Mouse (Mus musculus): ENCODE data around the gene Cd52. TPM values are rescaled to one million over a fixed set of nuclear protein-coding genes. Genes with fewer than 3 reads are reported as not detected.

Cd52 gene
- total RNA-seq, 4 experiments from 2014 or later: 1.6 to 4.8 (median 2.7) TPM

DNA sequence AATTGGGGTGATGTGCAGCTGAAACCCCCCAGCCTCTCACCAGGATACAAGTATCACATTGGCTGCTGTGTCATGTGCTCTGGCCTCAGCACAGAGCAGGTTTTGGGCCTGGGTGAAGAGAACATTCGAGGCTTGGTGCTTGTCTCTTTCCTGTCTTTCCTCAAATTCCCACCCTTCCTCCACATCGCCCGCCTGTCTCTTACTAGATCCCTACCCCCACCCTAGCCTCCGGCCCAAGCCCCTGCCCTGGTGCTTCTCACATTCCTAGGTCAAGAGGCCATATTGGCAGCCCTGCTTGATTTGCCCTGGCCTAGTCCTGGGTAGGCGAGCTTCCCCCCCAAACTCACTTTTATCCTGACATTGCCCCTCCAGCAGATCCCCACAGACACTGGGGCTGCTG is 24.2 kb upstream of the Cd52 start:
- DNase-seq (ENCODE audit: low spot score): no peak

DNA sequence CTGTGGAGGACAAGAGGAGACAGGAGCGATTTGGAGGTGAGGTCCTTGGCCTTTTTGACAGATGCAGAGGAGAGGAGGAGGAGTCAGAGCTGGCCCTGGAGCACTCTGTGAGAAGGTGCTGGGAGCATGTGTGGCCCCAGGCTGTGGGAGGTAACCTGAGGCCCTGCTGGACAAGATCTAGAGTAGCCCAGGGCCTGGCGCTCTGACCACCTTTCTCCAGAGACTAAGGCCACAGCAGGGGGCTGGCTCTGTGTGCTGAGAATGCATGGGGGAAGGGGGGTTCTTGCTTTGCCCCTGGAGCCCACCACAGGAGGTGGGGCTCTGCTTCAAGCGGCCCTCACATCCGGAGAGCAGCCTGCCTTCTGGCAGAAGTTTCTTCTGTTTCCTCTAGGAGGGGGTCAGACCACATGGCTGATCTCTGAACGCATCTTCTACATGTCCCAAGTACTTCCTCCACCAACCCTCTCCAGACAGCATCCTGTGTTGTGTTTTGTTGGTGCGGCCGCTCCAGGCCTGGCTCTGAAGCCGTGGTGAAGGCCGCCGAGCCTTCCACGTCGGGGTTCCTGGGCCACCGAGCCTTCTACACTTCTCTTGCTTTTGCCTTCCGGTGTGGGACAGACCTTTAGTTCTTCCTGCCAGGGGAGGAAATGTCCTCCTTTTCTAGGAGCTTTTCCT is 23.4 kb upstream of the Cd52 start:
- DNase-seq (ENCODE audit: low spot score): no peak

DNA sequence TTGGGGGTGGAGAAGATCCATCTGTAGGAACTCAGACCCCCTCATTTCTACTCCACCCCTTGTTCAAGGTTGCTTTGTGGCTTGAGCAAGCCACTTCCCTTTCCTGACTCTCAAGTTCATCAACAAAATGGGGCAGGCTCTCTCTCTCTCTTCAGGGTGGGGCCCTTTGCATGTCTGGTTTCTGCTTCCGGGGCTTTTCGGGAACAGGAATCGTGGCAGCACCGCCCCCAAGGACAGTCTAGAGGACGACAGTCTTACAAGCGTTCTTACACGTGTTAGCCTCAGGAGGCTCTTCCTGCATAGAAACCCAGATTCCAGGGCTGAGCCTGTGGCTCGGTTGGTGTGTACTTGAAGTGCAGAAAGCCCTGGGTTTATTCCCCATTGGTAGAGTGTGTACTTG is 22.1 kb upstream of the Cd52 start:
- no peak for DNase-seq (ENCODE audit: low spot score)

DNA sequence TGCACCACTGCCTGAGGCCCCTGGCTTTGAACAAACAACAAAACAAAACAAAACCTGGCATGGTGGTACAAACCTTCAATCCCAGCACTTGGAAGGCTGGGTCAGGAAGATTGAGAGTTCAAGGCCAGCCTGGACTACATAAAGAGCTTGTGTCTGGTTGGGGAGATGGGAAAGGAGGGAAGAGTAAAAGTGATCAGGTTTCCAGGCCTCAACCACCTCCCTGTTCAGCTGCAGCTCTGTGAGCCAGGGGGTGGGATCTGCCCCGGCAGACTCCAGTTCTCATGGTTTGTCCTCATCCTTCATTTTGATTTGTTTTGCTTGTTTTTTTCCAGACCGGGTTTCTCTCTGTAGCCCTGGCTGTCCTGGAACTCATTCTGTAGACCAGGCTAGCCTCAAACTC is 21.6 kb upstream of the Cd52 start:
- no peak for DNase-seq (ENCODE audit: low spot score)

DNA sequence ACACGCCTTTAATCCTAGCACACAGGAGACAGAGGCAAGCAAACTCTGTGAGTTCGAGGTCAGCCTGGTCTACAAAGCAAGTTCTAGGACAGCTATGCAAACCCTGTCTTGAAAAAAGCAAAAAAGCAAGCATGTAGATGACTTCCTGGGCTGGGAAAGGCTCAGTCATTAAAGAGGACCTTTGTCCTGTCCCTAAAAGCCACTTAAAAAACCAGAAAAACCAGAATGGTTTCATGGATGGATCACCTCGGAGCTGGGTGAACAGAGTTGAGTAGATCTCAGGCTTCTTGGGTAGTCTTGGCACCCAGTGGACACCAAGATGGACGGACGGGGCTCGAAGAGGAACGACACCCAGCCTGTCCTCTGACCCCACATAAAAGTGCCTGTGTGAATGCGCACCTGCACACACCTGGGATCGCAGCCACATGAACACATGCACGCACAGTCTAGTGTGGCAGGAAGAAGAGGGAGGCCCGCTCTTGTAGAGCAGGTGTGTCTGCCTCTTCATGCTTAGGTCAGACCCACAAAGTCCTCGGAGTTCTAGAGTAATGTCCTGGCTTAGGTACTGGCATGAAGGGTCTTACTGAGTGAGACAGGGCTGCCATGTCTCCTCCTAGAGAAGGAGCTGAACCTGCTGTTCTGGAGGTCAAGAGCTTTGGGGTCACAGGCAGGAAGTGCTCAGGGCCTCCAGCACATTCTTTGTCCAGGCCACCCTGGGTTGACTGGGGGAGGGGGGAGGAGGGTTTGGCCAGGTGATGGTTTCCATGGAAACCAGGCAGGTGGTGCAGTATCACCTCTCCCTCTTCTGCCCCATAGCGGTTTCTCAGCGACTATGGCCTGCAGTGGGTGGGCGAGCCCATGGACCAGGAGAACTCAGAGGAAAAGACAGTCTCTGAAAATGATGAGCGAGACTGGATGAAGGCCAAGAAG is 20.6 kb upstream of the Cd52 start:
- no peak for DNase-seq (ENCODE audit: low spot score)

DNA sequence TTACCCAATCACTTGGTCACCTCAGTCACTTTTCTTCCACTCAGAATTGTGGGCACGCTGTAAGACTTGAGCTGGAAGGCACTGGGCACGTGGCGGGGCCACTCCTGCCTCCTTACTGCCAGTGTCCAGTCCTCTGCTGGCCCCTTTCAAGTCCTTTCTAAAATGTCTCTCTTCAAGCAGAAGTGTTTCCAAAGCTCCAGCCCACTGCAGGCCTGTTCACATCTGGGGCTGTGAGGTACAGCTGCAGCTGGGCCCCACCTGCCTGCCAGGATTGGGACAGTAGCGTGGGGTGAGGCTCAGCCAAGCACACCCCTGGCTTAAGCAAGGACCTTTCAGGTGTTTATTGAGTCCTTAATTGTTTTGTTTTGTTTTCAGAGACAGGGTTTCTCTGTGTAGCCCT is 19.2 kb upstream of the Cd52 start:
- DNase-seq (ENCODE audit: low spot score): no peak

DNA sequence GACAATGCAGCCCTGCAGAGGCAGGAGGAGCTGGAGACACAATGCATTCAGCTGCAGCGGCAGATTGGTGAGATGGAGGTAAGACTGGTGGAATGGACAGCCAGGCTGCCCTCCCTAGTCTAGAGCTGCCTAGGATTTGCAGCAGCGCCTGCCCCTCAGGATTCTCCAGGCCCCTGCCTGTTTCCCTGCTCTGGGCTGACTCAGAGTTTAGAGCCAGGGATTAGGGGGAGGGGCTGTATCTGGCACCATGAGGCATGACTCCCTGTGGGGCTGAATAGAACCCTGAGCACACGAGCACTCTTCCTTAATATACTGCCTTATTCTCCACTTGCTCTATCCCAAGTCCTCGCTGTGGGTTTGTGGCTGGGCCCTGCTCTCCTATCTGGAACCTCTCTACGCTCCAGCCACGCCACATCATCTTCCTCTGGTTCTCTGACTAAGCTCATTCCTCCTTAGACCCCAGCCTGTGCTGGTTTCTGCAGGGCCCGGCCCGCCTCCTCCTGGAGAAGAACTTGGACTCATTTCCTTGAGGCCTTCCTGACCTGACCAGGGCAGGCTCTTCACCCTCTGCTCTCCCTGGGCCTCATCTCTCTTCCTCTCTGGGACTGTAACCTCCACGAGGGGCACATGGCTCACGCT is 18.6 kb upstream of the Cd52 start:
- no peak for DNase-seq (ENCODE audit: low spot score)

GRCm38 (mm10) chr4:134112403-134112802 is 17.5 kb upstream of the Cd52 start:
- DNase-seq (ENCODE audit: low spot score): no peak

GRCm38 (mm10) chr4:134110653-134111052 is 15.8 kb upstream of the Cd52 start:
- DNase-seq (ENCODE audit: low spot score): no peak

GRCm38 (mm10) chr4:134108196-134108595 is 13.3 kb upstream of the Cd52 start:
- no peak for DNase-seq (ENCODE audit: low spot score)

- DNase-seq (ENCODE audit: low spot score): no peak
These were observed 12.8 kb upstream of the Cd52 start for GRCm38 (mm10) chr4:134107730-134108129.

- DNase-seq (ENCODE audit: low spot score): no peak
These were observed 11.2 kb upstream of the Cd52 start for GRCm38 (mm10) chr4:134106105-134106504.

DNA sequence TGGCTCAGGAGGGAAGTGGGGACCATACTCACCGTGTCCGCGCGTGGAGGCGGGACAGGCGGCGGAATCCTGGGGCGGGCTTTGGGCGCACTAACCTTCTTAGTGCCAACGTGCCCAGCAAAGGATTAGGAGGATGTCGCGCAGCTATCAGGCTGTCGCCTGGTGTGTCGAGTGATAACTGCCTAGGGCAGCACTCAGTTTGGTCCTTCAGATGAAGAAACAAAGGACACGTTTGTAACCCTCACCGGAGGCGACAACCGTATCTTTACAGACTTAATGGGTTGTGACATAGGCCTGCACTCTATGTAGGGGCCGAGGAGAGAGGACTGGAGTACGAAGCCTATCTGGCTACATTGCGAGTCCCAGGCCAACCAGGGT is 7.8 kb upstream of the Cd52 start:
- no peak for DNase-seq (ENCODE audit: low spot score)

- DNase-seq (ENCODE audit: low spot score): peak; percentile 84
These were observed 7.3 kb upstream of the Cd52 start, which contains the start of gene Ubxn11 for GRCm38 (mm10) chr4:134101979-134102741. TSS of gene Ubxn11 (plus strand) at chr4:134102570.

GRCm38 (mm10) chr4:134100245-134100644 is 5.4 kb upstream of the Cd52 start:
- DNase-seq (ENCODE audit: low spot score): no peak

DNA sequence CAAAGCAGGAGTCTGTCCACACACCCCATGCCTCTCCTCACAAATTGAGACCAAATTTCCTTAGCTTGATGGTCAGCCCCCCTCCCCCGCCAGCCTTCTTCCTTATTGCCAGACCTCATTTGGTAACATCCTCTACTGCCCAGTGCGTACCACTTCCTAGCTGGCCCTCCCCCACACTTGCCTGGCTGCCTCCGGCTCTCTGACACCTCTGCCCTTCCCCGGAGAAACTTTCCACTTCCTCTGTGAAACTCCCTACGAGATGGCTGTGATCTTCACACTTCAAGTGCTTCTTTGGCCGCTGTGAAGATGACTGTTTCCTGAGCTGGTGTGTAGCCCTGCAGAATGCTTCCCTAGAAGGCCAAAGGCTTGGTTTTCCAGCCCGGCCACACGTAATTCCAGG is 3.7 kb upstream of the Cd52 start:
- DNase-seq (ENCODE audit: low spot score): peak; percentile 31

DNA sequence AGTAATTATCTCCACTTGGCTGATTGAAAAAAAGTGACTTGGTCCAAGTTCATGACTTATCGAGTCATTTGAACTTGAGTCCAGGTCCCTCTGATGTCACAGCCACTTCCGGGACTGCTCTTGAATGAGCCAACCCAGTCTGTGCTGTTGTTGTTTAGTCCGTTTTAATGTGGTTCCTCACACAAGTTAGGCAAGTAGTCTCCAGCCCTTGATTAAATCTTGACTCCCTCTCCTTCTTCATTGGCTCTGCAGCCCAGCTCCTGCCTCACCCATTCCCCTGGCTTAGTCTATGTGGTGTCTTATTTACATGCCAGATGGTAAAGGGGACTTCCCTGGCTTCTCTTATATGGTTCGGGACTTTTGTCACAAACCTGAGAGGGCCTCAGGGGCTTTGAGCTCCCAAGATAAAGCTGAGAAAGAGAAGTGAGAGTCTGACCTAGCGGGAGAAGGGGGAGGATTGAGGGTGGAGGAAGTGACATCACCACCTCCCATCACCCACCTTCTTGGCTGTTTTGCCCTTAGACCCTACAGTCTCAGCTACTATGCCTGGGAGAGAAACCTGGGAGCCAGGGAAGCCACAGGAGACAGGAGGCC is 2.2 kb upstream of the Cd52 start:
- DNase-seq (ENCODE audit: low spot score): no peak

- no peak for DNase-seq (ENCODE audit: low spot score)
These were observed 1.2 kb upstream of the Cd52 start for GRCm38 (mm10) chr4:134096120-134096519.

DNA sequence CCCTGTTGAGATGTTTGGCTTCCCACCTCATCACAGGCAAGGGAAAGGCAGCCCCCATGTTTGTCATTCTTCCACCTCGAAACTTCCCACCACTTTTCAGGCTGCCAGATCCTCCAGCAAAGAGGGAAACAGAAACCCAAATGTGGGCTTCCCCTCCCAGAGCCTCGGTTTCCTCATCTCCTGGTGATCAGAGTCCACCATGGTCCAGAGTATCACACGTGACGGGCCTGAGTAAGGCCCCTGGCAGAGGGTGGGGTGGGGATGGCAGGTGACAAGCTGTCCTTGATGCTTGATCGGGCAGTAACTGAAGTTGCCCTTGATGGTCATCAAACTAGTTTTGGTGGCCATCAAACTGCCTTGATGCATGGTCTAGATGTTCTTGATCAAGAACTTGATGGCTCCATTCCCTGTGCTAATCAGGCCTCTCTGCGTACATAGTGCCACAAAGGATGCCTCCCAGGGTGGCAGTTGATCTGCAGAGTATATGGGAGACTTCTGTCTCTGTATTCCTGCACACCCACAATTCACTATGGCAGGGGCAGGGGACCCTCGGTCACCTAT is 798 bp downstream of the Cd52 start:
- no peak for DNase-seq (ENCODE audit: low spot score)

DNA sequence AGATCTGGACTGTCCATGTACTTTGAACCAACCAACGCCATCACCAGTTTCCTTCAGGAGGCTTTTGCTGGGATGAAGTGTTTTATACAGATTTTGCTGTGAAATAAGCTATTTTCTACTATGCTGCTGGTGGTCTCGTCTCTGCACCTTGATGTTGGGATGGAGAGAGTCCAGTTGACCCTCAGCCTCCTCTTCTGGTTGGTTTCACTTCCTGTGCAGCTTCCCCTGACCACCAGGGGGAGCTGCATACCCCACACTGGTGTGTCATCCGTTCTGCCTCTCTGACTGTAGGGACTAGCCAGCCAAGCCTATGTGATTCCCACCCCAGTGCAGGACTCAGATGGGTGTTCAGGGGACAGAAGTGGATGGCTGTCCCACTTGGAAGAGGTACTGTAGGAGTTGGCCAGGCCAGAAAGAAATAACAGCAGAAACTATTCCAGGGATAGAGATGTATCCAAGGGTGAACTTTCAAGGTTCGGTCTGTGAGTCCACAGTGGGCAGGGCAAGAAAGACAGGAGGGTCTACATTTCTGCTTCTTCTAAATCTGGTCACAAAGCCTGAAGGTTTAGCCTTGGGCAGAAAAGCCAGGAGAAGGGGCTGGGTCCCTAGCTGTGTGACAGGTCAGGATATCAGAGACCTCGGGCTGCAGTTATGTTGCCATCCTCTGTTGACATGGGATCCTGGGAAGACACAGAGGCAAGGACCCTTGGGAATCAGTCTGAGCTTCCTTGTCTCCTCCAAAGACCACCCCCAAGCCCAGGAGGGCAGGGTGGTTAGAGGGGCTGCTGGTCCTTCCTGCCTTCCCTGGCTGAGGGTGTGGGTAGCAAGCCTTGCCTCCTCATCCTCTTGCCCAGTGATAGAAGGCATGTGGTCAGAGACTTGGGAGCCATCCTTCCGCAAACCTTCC is 2.2 kb downstream of the Cd52 start:
- DNase-seq (ENCODE audit: low spot score): peak; percentile 16
